Mouse (Mus musculus): Measurements from ENCODE around the gene Ak2. TPM values are rescaled to one million over a fixed set of nuclear protein-coding genes. Genes with fewer than 3 reads are reported as not detected.

The Ak2 gene
- polyA plus RNA-seq, 1 experiment from 2014 or later = 183 TPM

DNA sequence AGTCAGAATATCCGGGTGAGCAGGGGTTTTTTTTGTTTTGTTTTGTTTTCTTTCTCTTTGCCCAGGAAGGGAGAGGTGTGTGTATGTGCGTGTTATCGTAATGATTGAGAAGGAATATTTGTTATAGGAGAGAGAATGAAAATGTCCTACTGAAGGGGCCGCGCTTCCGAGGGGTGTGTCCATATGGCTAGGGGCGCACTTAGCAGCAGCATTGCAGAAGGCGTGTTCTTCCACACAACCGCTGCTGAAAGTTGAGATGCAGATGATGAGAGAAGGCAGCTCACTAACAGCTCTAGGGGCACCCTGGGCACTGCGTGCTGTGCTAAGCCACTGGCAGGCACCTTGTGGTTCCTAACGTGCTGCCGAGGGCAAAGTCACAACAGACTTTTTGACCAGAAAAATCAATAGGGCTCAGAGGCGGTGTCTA lies 67.4 kb downstream of the Ak2 start:
- ATAC-seq (replicated peaks; ENCODE audit: low FRiP score, low TSS enrichment, low read depth) = no peak
- Histone ChIP-seq H3K27ac (ENCODE audit: low read depth) (no peak overlapping the region), H3K9ac (ENCODE audit: low read length) (peak overlapping the region; percentile 77), H3K36me3 (ENCODE audit: control insufficient read depth, insufficient read depth, low read length) (no peaks in the 10 kb centered on the region), H3K4me1 (replicated peaks; ENCODE audit: control insufficient read depth, insufficient read depth, low read length) (peaks cover 15% of the 10 kb centered on the region), H3K4me3 (ENCODE audit: low read depth, low read length) (peak overlapping the region; percentile 86), H3K27me3 (replicated peaks; ENCODE audit: control insufficient read depth, insufficient read depth, low read length) (no peaks in the 10 kb centered on the region), H3K9me3 (ENCODE audit: control insufficient read depth, low read length) (no peaks in the 10 kb centered on the region; the same call in 1 of the 2 replicates), H3K4me2 (ENCODE audit: low read length) (peak overlapping the region; percentile 95)
- peak; percentile 66 for DNase-seq (ENCODE audit: low spot score)
- WGBS = 2% methylated on average over 13 of the region's 13 CpGs

DNA sequence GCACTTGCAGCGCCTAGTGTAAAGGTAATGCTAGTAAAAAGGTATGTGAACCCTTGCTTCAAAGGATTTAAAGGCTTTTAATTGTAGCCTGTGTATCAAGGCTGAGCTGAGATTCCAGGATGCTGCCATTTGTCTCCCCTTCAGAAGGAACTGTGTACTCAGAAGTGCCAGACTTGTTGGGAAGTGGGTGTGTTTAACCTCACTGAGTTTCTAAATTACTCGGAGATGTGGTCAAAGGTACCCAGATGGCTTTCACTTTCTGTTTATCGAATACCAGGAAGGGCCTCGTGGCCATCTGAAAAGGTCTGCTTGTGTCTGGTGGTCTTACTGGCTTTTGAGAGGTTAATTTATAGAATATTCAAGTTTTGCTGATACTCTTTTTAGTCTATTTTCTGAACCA lies 68.2 kb downstream of the Ak2 start:
- 24% methylated on average over 4 of the region's 4 CpGs for WGBS
- Histone ChIP-seq H3K27me3 (replicated peaks; ENCODE audit: control insufficient read depth, insufficient read depth, low read length) (no peaks in the 10 kb centered on the region), H3K4me3 (ENCODE audit: low read depth, low read length) (peak overlapping the region; percentile 86; the same call in 1 of the 2 replicates), H3K27ac (ENCODE audit: low read depth) (no peak overlapping the region), H3K4me2 (ENCODE audit: low read length) (peak overlapping the region; percentile 95), H3K36me3 (ENCODE audit: control insufficient read depth, insufficient read depth, low read length) (no peaks in the 10 kb centered on the region), H3K4me1 (replicated peaks; ENCODE audit: control insufficient read depth, insufficient read depth, low read length) (peaks cover 15% of the 10 kb centered on the region), H3K9ac (ENCODE audit: low read length) (no peak overlapping the region), H3K9me3 (ENCODE audit: control insufficient read depth, low read length) (no peaks in the 10 kb centered on the region)
- DNase-seq (ENCODE audit: low spot score) (no peak), ATAC-seq (replicated peaks; ENCODE audit: low FRiP score, low TSS enrichment, low read depth) (no peak)

Other genes with a start within 250 kb of the Ak2 start
- 0.16 and 0.35 TPM in 2 replicates for gene A3galt2, start 236.6 kb upstream of the Ak2 start, polyA plus RNA-seq (2014; fragmentation: Nextera tagmentation; extraction: Ambion mirVana)
- 30.5 and 31.3 TPM in 2 replicates for gene Zfp362, start 185.9 kb upstream of the Ak2 start, polyA plus RNA-seq (2014; fragmentation: Nextera tagmentation; extraction: Ambion mirVana)
- 6.5 and 6.6 TPM in 2 replicates for gene Trim62, start 108.4 kb upstream of the Ak2 start, polyA plus RNA-seq (2014; fragmentation: Nextera tagmentation; extraction: Ambion mirVana)
- gene Azin2, start 29.5 kb upstream of the Ak2 start, polyA plus RNA-seq (2014; fragmentation: Nextera tagmentation; extraction: Ambion mirVana) = 17.5 and 20.1 TPM in 2 replicates
- 7.4 and 8.4 TPM in 2 replicates for gene Rnf19b, start 66.3 kb downstream of the Ak2 start, polyA plus RNA-seq (2014; fragmentation: Nextera tagmentation; extraction: Ambion mirVana)
- gene Tmem54, start 113.6 kb downstream of the Ak2 start, polyA plus RNA-seq (2014; fragmentation: Nextera tagmentation; extraction: Ambion mirVana) = 32.2 and 45.9 TPM in 2 replicates
- 2.2 and 2.7 TPM in 2 replicates for gene Hpca, start 130.1 kb downstream of the Ak2 start, polyA plus RNA-seq (2014; fragmentation: Nextera tagmentation; extraction: Ambion mirVana)
- gene Fndc5, start 145.0 kb downstream of the Ak2 start, polyA plus RNA-seq (2014; fragmentation: Nextera tagmentation; extraction: Ambion mirVana) = 1.7 and 2.4 TPM in 2 replicates
- 14.6 and 19.5 TPM in 2 replicates for gene S100pbp, start 197.8 kb downstream of the Ak2 start, polyA plus RNA-seq (2014; fragmentation: Nextera tagmentation; extraction: Ambion mirVana)
- 92.9 and 97.2 TPM in 2 replicates for gene Yars, start 197.8 kb downstream of the Ak2 start, polyA plus RNA-seq (2014; fragmentation: Nextera tagmentation; extraction: Ambion mirVana)

Data from intestine, embryonic 14.5 days (tissue).